Mouse (Mus musculus) heart, embryonic 10.5 days (tissue): Measurements from ENCODE around the gene Abcg1. TPM values are rescaled to one million over a fixed set of nuclear protein-coding genes. Genes with fewer than 3 reads are reported as not detected.

ENCODE experiments used
- DNase-seq: peaks from one replicate; pipeline ENCODE4 v3.0.0-alpha.2; 2017; ENCODE audit warnings: low spot score
- H3K27ac ChIP-seq: fragments of 300-500 bp; sonication (generic); 2 replicates; pipeline ENCODE4 v1.5.1; 2016; ENCODE audit warnings: mild to moderate bottlenecking
- H3K27me3 ChIP-seq: fragments of 300-500 bp; sonication (generic); 2 replicates; pipeline ENCODE4 v1.6.1; 2016; ENCODE audit warnings: mild to moderate bottlenecking; ENCODE audit not compliant: poor library complexity, insufficient read depth, severe bottlenecking
- H3K36me3 ChIP-seq: fragments of 300-500 bp; sonication (generic); 2 replicates; pipeline ENCODE4 v1.6.1; 2016; ENCODE audit warnings: mild to moderate bottlenecking, moderate library complexity
- H3K4me1 ChIP-seq: fragments of 300-500 bp; sonication (generic); 2 replicates; pipeline ENCODE4 v1.6.1; 2016; ENCODE audit warnings: mild to moderate bottlenecking
- H3K4me3 ChIP-seq: fragments of 300-500 bp; sonication (generic); 2 replicates; pipeline ENCODE4 v1.5.1; 2016; ENCODE audit warnings: mild to moderate bottlenecking, moderate library complexity
- H3K9me3 ChIP-seq: fragments of 300-500 bp; sonication (generic); 2 replicates; pipeline ENCODE4 v1.6.1; 2016; ENCODE audit warnings: mild to moderate bottlenecking, moderate library complexity
- WGBS: fragments of 180-500 bp; shearing (Covaris S2); methylation state at CpG from one replicate; pipeline ENCODE4 v1.1.7; 2016; 5-methylcytosine and 5-hydroxymethylcytosine counted together
- polyA plus RNA-seq: library from polyadenylated mRNA; unstranded; fragments of >200 nt; fragmentation: Nextera tagmentation; extraction: Ambion mirVana; gene quantifications from 2 replicates; pipeline ENCODE4 v1.2.1, GENCODE M21; 2016

Gene Abcg1
- polyA plus RNA-seq, 1 experiment from 2014 or later: 6.0 TPM

- DNase-seq: no peak
- 89% methylated on average over 4 of the region's 4 CpGs for WGBS
- Histone ChIP-seq H3K9me3 (no peaks in the 10 kb centered on the region), H3K4me1 (peaks cover 25% of the 10 kb centered on the region), H3K4me3 (no peak overlapping the region), H3K36me3 (no peaks in the 10 kb centered on the region), H3K27me3 (peaks cover 3% of the 10 kb centered on the region; the same call in 1 of the 2 replicates), H3K27ac (no peak overlapping the region)
These were observed 25.1 kb upstream of the Abcg1 start for GRCm38 (mm10) chr17:31032341-31032740.

DNA sequence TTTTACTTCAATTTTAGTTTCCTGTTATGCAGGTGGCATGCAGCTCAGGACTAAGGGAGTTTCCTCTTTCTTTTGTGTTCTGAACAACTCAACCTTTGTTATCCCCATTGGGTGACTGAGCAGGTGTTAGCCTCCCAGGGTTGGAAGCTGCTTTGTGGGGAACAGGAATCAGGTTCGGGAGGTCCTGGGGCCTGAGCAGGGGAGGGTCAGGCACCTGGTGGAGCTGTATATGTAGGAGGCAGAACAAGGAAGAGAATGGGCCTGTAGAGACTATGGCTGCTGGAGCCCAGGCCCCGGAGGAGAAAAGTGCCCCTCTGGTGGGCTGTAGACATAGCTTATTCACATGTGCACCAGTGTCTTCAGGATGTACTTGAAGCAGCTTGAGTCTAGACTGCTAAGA lies 24.2 kb upstream of the Abcg1 start:
- Histone ChIP-seq H3K4me3 (no peak overlapping the region), H3K36me3 (no peaks in the 10 kb centered on the region), H3K27me3 (peaks cover 3% of the 10 kb centered on the region; the same call in 1 of the 2 replicates), H3K4me1 (peaks cover 24% of the 10 kb centered on the region), H3K9me3 (no peaks in the 10 kb centered on the region), H3K27ac (peak overlapping the region; percentile 59; the same call in 1 of the 2 replicates)
- 71% methylated on average over 2 of the region's 2 CpGs for WGBS
- DNase-seq: no peak

GRCm38 (mm10) chr17:31034165-31034564 lies 23.3 kb upstream of the Abcg1 start:
- H3K4me1 ChIP-seq: peaks cover 16% of the 10 kb centered on the region
- 20% methylated on average over 5 of the region's 5 CpGs for WGBS
- no peaks in the 10 kb centered on the region for H3K9me3 ChIP-seq
- H3K36me3 ChIP-seq: no peaks in the 10 kb centered on the region
- H3K4me3 ChIP-seq: no peak overlapping the region
- peak; percentile 82 for DNase-seq
- H3K27ac ChIP-seq: peak overlapping the region; percentile 59
- peaks cover 3% of the 10 kb centered on the region; the same call in 1 of the 2 replicates for H3K27me3 ChIP-seq

- no peaks in the 10 kb centered on the region for H3K9me3 ChIP-seq
These were observed 22.7 kb upstream of the Abcg1 start for GRCm38 (mm10) chr17:31034674-31035356.

GRCm38 (mm10) chr17:31036168-31036876 lies 21.2 kb upstream of the Abcg1 start:
- WGBS: 81% methylated on average over 22 of the region's 22 CpGs
- Histone ChIP-seq H3K27me3 (peaks cover 3% of the 10 kb centered on the region; the same call in 1 of the 2 replicates), H3K9me3 (no peaks in the 10 kb centered on the region), H3K4me1 (peaks cover 16% of the 10 kb centered on the region), H3K4me3 (no peak overlapping the region), H3K27ac (no peak overlapping the region), H3K36me3 (no peaks in the 10 kb centered on the region)
- peak; percentile 61 for DNase-seq

More at GRCm38 (mm10) chr17:31034674-31035356, 22.7 kb upstream of the Abcg1 start:
- DNase-seq: peak; percentile 64
- Histone ChIP-seq H3K36me3 (no peaks in the 10 kb centered on the region), H3K27me3 (peaks cover 3% of the 10 kb centered on the region; the same call in 1 of the 2 replicates), H3K27ac (no peak overlapping the region), H3K4me3 (no peak overlapping the region), H3K4me1 (peaks cover 16% of the 10 kb centered on the region)
- 67% methylated on average over 9 of the region's 9 CpGs for WGBS

DNA sequence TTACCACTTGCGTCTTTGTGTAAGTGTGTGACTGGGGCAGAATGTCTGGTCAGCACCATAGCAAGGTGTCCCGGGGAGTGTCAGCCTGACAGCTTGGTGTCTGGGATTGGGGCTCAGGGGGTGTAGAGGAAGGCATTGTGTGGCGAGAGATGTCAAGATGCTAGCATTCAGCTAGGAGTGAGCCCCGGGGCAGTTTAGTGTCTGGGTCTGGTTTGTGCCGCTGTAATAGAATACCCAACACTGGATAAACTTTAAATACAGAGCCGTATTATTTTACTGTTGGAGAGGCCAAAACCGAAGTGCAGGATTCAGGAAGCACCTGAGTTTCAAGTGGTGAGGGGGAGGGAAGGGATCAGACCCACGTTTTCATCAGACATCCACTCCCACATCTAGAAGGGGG lies 20.1 kb upstream of the Abcg1 start:
- Histone ChIP-seq H3K27ac (peak overlapping the region; percentile 5; the same call in 1 of the 2 replicates), H3K4me3 (no peak overlapping the region)
- 78% methylated on average over 8 of the region's 8 CpGs for WGBS

GRCm38 (mm10) chr17:31038381-31038780 lies 19.1 kb upstream of the Abcg1 start:
- no peaks in the 10 kb centered on the region for H3K36me3 ChIP-seq
- 82% methylated on average over 4 of the region's 4 CpGs for WGBS
- DNase-seq: peak; percentile 72
- H3K4me1 ChIP-seq: peaks cover 15% of the 10 kb centered on the region
- no peak overlapping the region for H3K4me3 ChIP-seq
- no peak overlapping the region for H3K27ac ChIP-seq
- peaks cover 3% of the 10 kb centered on the region; the same call in 1 of the 2 replicates for H3K27me3 ChIP-seq
- no peaks in the 10 kb centered on the region for H3K9me3 ChIP-seq

More for the DNA sequence above, 20.1 kb upstream of the Abcg1 start:
- H3K4me1 ChIP-seq: peaks cover 16% of the 10 kb centered on the region
- H3K36me3 ChIP-seq: no peaks in the 10 kb centered on the region
- no peak for DNase-seq
- peaks cover 3% of the 10 kb centered on the region; the same call in 1 of the 2 replicates for H3K27me3 ChIP-seq
- H3K9me3 ChIP-seq: no peaks in the 10 kb centered on the region

GRCm38 (mm10) chr17:31039626-31040025 lies 17.8 kb upstream of the Abcg1 start:
- Histone ChIP-seq H3K27me3 (peaks cover 3% of the 10 kb centered on the region; the same call in 1 of the 2 replicates), H3K9me3 (no peaks in the 10 kb centered on the region), H3K27ac (no peak overlapping the region), H3K4me1 (peaks cover 2% of the 10 kb centered on the region), H3K4me3 (no peak overlapping the region), H3K36me3 (no peaks in the 10 kb centered on the region)
- WGBS: 66% methylated on average over 7 of the region's 7 CpGs
- no peak for DNase-seq

- 65% methylated on average over 7 of the region's 7 CpGs for WGBS
- no peaks in the 10 kb centered on the region for H3K36me3 ChIP-seq
- H3K27me3 ChIP-seq: peaks cover 3% of the 10 kb centered on the region; the same call in 1 of the 2 replicates
- no peaks in the 10 kb centered on the region for H3K9me3 ChIP-seq
- H3K27ac ChIP-seq: no peak overlapping the region
- no peak overlapping the region for H3K4me3 ChIP-seq
- no peak for DNase-seq
- no peaks in the 10 kb centered on the region; the same call in 1 of the 2 replicates for H3K4me1 ChIP-seq
These were observed 17.1 kb upstream of the Abcg1 start for GRCm38 (mm10) chr17:31040421-31040820.

GRCm38 (mm10) chr17:31042751-31043150 lies 14.7 kb upstream of the Abcg1 start:
- no peak for DNase-seq
- no peak overlapping the region for H3K4me3 ChIP-seq
- no peaks in the 10 kb centered on the region; the same call in 1 of the 2 replicates for H3K4me1 ChIP-seq
- no peak overlapping the region for H3K27ac ChIP-seq
- H3K9me3 ChIP-seq: no peaks in the 10 kb centered on the region
- H3K27me3 ChIP-seq: no peaks in the 10 kb centered on the region; the same call in 1 of the 2 replicates
- H3K36me3 ChIP-seq: no peaks in the 10 kb centered on the region
- WGBS: 80% methylated on average over 2 of the region's 2 CpGs

DNA sequence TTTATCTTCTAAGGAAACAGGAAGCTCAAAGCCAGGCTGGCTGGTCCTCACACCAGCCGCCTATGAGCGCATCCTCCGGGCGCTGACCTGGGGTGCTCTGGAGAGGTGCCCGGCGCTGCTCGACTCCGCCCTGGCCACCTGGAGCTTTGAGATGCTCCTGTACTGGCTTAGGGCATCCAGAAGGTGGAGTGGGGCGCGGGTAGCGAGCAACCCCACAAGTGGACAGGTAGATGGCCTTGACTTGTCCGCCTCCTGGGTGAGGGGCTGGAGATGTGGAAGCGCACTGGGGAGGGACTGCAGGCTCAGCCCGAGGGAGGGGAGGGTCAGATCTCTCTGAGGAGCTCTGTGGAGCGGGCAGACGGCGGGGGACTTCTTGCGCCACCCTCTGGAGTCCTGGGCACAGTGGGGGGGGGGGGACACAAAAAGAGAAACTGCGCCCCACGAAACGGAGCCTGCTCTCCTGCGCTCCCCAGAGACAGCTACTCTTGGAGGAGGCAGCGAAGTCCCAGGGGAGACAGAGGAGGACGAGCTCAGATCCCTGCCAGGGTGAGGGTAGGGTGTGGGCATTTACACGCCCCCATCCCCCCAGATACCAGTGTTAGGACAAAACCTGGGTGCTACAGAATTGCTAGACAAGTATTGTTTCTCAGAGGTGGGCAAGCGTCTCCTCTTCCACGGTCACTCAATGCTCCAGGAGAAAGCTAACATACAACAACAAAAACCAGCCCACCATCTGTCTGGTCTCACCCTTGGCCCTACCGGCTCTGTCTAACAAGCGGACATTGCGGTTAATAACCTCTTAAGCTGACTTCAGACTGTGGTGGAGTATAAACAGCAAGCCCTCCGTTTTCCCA lies 643 bp downstream of the Abcg1 start:
- Histone ChIP-seq H3K9me3 (no peaks in the 10 kb centered on the region; the same call in 1 of the 2 replicates), H3K4me3 (peak overlapping the region; percentile 70), H3K4me1 (peaks cover 33% of the 10 kb centered on the region), H3K27ac (peak overlapping the region; percentile 59), H3K36me3 (no peaks in the 10 kb centered on the region), H3K27me3 (peaks cover 43% of the 10 kb centered on the region)
- DNase-seq: no peak
- WGBS: 1% methylated on average over 31 of the region's 31 CpGs

DNA sequence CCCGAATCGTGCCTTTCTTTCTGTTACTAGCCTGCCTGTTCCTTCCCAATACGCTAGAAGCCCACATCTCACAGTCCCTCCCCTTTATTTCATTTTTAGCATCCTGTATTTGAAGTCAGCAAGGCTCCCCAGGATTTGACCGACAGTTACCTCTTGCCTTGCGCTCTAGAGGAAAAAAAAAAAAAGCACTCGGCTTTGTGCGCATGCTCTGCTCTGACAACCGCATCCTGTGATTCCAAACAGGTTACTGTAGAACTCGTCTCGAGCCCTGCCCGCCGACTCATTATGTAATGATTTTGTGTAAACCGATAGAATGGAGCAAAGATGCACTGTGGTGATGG lies 1.2 kb downstream of the Abcg1 start:
- Histone ChIP-seq H3K4me1 (peaks cover 33% of the 10 kb centered on the region), H3K4me3 (peak overlapping the region; percentile 70), H3K27ac (peak overlapping the region; percentile 59; the same call in 1 of the 2 replicates), H3K9me3 (no peaks in the 10 kb centered on the region), H3K36me3 (no peaks in the 10 kb centered on the region), H3K27me3 (peaks cover 43% of the 10 kb centered on the region)
- WGBS: 3% methylated on average over 13 of the region's 13 CpGs
- peak; percentile 71 for DNase-seq
